Mouse (Mus musculus) CH12.LX (cell line): ENCODE measurements around the gene Ctla4.

ENCODE experiments used
- CTCF ChIP-seq, 2 experiments: IDR thresholded peaks in 1 of 2; conservative IDR thresholded peaks in 1 of 2; 2 replicates each; pipeline ENCODE4 v1.5.1; 2011 to 2012; ENCODE audit warnings: low read depth in 2 of 2, low read length in 2 of 2, improper control_type of control experiment in 1 of 2, inconsistent platforms in 1 of 2, mild to moderate bottlenecking in 1 of 2, moderate library complexity in 1 of 2
- JUND ChIP-seq: conservative IDR thresholded peaks from 2 replicates; pipeline ENCODE4 v1.6.1; 2011; ENCODE audit warnings: low read depth, low read length, improper control_type of control experiment
- TBP ChIP-seq: conservative IDR thresholded peaks from 2 replicates; pipeline ENCODE4 v1.6.1; 2011; ENCODE audit warnings: low read depth, low read length, improper control_type of control experiment
- ZC3H11A ChIP-seq: IDR thresholded peaks from 2 replicates; pipeline ENCODE4 v1.6.1; 2012; ENCODE audit warnings: low read depth, mild to moderate bottlenecking, inconsistent platforms, low read length, improper control_type of control experiment

DNA sequence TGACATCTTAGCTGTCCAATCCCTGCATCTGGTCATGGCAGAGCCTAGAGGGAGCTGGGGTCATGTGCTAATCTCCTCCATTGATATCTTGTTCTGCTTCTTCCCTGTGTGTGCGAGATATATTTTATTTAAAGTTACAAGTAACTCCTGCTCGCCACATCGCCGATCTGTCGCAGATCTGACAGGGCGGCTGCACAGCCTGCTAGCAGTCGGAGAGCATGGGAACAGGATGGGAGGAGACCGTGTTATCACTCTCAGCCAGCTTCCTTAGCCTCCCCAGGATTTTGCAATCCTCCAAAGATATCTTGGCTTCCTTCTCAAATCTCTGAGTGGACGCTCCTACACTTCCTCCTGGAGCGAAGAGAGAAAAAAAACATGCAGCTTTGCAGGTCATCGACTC is 73.7 kb downstream of the Ctla4 start:
- TF ChIP-seq CTCF (conservative IDR thresholded peaks at IDR 0.05 in 1 of 2, IDR thresholded peaks at IDR 0.05 in 1 of 2; ENCODE audit: low read depth in 2 of 2, low read length in 2 of 2) (no peak), JUND (no peak), ZC3H11A (no peak), TBP (no peak)
